Mouse (Mus musculus) embryonic fibroblast, embryonic 13.5 days (primary cell): ENCODE data around the gene Spon1.

Source experiments
- CTCF ChIP-seq: IDR thresholded peaks from 2 replicates; pipeline ENCODE4 v1.5.1; 2011; ENCODE audit warnings: mild to moderate bottlenecking, control low read depth, low read length, moderate library complexity, borderline replicate concordance; ENCODE audit not compliant: insufficient read depth
- POLR2A ChIP-seq: IDR thresholded peaks from 2 replicates; pipeline ENCODE4 v1.6.1; 2011; ENCODE audit warnings: low read depth, mild to moderate bottlenecking, control low read depth, low read length, moderate library complexity

DNA sequence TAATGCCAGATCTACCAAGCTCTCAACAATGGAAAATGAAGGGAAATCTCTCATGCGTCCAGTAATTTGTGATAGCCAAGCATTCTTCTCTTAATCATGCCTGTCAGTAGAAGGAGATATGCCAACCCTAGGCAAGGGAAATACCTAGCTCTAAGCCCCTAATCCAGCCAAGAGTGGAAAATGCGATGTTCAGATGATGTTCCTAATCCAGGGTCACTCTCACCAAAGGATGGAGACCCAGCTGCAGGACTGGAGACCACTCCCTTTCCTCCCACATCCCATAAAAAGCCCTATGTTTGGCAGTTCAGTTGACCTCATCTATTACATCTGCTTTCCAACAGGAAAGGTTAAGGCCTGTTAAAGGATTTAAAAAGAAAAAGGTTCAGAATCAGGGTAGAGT is 62.8 kb downstream of the Spon1 start:
- TF ChIP-seq POLR2A (no peak), CTCF (no peak)
